Mouse (Mus musculus): ENCODE measurements around the gene Khk. TPM values are rescaled to one million over a fixed set of nuclear protein-coding genes. Genes with fewer than 3 reads are reported as not detected.

The Khk gene
- polyA plus RNA-seq, 1 experiment from 2014 or later, result 10.7 TPM

DNA sequence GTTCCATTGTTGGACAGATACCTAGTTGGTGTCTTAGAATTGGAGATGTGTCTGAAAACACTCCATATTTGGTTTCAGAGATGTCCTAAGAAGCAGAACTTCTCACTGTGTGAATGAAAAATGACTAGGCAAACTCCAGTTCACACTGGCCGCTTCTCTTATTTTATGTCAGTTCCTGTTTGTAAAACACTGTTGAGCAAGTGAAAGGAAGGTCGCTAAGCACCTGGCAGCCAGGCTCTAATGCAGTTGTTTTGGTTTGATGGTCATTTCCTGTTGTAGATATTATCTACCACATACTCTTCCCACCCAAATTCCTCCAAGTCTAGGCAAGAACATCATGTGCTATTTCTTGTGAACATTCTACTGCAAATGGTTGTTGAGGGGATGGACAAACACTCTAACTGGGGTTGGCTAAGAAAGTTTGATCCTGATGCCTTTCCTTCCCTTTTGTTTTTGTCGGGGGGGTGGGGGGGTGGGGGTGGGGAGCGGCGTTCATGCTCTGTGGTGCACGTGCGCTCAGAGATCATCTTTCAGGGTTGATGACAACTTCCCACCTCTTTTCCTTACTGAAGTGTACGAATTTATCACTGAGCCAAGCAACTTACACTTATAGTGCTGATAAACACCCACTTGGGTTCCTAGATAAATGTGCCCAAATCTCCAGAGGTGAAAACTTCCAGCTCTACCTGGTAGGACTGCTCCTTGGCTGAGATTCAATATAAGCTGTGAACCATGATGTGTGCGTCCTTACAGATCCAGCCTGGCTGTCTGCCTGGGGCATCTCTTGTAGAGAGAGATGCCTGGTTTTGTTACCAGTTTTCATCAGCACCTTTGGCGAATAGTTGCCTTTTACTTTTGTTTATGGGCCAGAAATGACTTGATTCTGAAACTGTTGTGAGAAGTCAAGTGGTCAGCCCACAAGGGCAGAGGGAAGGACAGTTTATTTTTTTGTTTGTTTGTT is 40.6 kb downstream of the Khk start:
- H3K4me2 ChIP-seq, result no peak overlapping the region
- H3K9ac ChIP-seq, result no peak overlapping the region
- H3K27ac ChIP-seq (replicated peaks), result no peak overlapping the region
- WGBS, result 82% methylated on average over 10 of the region's 10 CpGs
- no peaks in the 10 kb centered on the region for H3K27me3 ChIP-seq
- peaks cover 13% of the 10 kb centered on the region for H3K36me3 ChIP-seq
- ATAC-seq (ENCODE audit: low FRiP score, low read depth), result no peak
- peaks cover 24% of the 10 kb centered on the region for H3K4me1 ChIP-seq (replicated peaks)
- no peak overlapping the region for H3K4me3 ChIP-seq
- no peaks in the 10 kb centered on the region for H3K9me3 ChIP-seq

DNA sequence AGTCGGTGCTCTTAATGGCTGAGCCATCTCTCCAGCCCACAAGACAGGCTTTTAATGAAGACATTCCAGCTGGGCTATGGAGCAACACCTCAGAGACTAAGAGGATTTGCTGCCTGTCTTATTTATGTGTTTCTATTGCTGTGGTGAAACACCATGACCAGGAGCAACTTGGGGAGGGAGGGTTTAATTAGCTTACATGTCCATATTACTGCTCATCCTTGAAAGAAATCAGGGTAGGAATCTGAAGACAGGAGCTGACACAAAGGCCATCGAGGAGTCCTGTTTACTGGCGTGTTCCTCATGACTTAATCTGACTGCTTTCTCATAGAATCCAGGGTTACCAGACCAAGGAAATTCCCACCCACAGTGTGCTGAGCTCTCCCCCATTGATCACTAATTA is 42.7 kb downstream of the Khk start:
- Histone ChIP-seq H3K27me3 (no peaks in the 10 kb centered on the region), H3K9me3 (no peaks in the 10 kb centered on the region), H3K4me1 (replicated peaks) (peaks cover 6% of the 10 kb centered on the region), H3K9ac (no peak overlapping the region), H3K36me3 (no peaks in the 10 kb centered on the region), H3K27ac (replicated peaks) (no peak overlapping the region), H3K4me3 (no peak overlapping the region), H3K4me2 (no peak overlapping the region)
- WGBS, result 59% methylated on average over 3 of the region's 3 CpGs
- ATAC-seq (ENCODE audit: low FRiP score, low read depth), result no peak

DNA sequence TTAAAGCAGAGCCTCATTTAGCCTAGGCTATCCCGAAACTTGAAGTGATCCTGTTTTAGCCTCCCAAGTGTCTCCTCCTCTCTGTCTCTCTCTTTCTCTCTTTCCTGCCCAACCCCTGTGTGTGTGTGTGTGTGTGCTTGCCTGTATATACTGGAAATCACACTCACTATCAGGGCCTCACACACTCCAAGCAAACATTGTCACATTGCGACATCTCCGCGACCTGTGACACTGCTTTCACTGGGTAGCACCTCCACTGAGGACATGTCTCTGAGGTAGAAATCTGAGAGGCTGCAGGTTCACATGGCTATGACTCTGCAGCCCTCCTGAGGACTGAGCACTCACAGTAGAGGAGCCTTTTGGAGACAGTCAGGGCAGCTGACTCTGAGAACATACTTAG is 45.0 kb downstream of the Khk start:
- Histone ChIP-seq H3K4me3 (no peak overlapping the region), H3K27me3 (no peaks in the 10 kb centered on the region), H3K27ac (replicated peaks) (no peak overlapping the region), H3K4me1 (replicated peaks) (no peaks in the 10 kb centered on the region), H3K36me3 (no peaks in the 10 kb centered on the region), H3K9me3 (no peaks in the 10 kb centered on the region), H3K4me2 (no peak overlapping the region), H3K9ac (no peak overlapping the region)
- 91% methylated on average over 4 of the region's 4 CpGs for WGBS
- ATAC-seq (ENCODE audit: low FRiP score, low read depth), result no peak

DNA sequence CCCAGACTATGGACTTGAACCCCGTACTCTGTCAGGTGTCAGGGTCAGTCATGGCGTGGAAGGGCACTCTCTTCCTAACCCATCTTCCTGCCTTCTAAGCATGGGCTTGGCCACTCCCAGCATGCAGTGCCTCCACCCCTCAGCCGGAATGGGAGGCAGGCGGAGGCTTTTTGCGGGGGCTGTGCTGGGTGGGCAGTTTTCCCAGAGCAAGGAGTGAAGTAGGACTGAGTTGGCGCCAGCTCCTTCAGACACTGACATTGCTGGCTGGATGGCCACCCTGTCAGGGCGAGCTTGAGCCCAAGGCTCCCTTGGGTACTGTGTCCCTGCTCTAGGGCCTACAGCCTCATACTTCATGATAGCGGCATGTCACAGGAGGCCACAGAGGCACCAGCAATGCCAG is 47.2 kb downstream of the Khk start, which contains the start of gene Tcf23:
Tcf23 (plus strand) TSS at position 247 of the 400 bp plus-strand sequence.
- H3K4me3 ChIP-seq, result no peak within 1 kb of the TSS
- H3K9ac ChIP-seq, result no peak within 1 kb of the TSS
- no peak within 1 kb of the TSS for H3K4me2 ChIP-seq
- H3K27ac ChIP-seq (replicated peaks), result no peak within 1 kb of the TSS
- ATAC-seq (ENCODE audit: low FRiP score, low read depth), result no peak
- no peaks in the 10 kb centered on the region for H3K9me3 ChIP-seq
- H3K27me3 ChIP-seq, result no peaks in the 10 kb centered on the region
- no peaks in the 10 kb centered on the region for H3K4me1 ChIP-seq (replicated peaks)
- no peaks in the 10 kb centered on the region for H3K36me3 ChIP-seq
- 67% methylated on average over 8 of the region's 8 CpGs for WGBS

DNA sequence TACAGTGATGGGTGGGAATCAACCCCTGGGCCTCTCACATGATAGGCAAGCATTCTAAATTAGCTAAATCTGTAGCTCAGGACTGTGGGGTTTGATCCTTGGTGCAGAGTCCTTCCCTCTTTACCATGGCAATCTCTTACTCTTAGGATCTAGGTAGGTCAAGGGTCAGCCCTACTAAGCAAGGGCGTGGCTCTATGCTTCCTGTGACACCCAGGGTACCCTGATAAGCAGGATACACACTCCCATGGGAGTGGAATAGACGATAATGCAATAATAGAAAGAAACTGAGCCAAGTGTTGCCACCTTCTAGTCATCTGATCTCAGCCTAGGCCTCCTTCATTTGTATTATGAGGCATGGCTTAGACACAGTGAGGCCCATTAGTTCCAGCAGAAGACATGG is 48.2 kb downstream of the Khk start:
- ATAC-seq (ENCODE audit: low FRiP score, low read depth), result no peak
- Histone ChIP-seq H3K4me1 (replicated peaks) (no peaks in the 10 kb centered on the region), H3K4me2 (no peak overlapping the region), H3K4me3 (no peak overlapping the region), H3K27me3 (no peaks in the 10 kb centered on the region), H3K36me3 (no peaks in the 10 kb centered on the region), H3K9me3 (no peaks in the 10 kb centered on the region), H3K27ac (replicated peaks) (no peak overlapping the region), H3K9ac (no peak overlapping the region)
- 67% methylated on average over 2 of the region's 2 CpGs for WGBS

DNA sequence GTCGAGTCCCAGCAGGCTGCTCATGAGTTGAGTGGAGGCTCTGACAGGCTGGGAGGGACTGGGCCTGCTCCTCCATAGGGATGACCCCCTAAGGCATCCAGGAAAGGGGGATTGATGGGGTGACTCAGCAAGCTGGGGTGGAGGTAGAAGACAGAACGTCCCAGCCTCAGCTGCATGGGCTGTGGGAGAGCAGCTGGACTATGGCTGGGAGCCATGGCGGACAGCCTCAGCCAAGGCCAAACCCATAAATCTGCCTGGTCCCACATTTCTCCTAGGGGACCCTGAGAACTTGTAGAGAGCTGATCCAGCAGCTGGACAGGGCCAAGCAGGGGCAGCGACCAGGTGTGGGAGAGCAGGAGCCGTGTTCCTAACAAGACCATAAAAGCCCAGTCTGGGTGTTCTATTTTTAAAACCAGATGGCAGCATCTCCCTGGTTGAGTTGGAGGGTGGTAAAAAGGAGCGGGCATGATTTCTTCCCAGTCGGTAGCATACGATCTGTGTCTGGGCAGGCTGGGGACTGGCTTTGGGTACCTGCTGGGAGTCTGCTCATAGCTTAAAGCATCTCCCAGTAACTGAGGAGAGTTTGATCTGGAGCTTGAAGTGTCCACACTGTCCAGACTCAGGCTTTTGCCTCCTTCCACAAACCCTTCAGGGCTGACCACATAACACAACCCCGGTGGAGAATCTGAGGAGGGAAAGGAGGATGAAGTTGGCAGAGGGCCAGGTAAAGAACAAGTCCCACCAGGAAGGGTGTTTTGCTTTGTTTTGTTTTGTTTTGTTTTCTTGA is 53.8 kb downstream of the Khk start:
- no peaks in the 10 kb centered on the region for H3K36me3 ChIP-seq
- H3K27ac ChIP-seq (replicated peaks), result no peak overlapping the region
- no peak overlapping the region for H3K9ac ChIP-seq
- H3K4me1 ChIP-seq (replicated peaks), result no peaks in the 10 kb centered on the region
- H3K9me3 ChIP-seq, result no peaks in the 10 kb centered on the region
- no peaks in the 10 kb centered on the region for H3K27me3 ChIP-seq
- WGBS, result 64% methylated on average over 9 of the region's 9 CpGs
- H3K4me3 ChIP-seq, result no peak overlapping the region
- no peak for ATAC-seq (ENCODE audit: low FRiP score, low read depth)
- no peak overlapping the region for H3K4me2 ChIP-seq

Other genes starting within 250 kb of the Khk start
- 208 and 265 TPM in 2 replicates for gene Dpysl5, start 209.9 kb upstream of the Khk start, polyA plus RNA-seq (2015; fragmentation: Nextera tagmentation; extraction: Ambion mirVana)
- 138 and 157 TPM in 2 replicates for gene Mapre3, start 106.8 kb upstream of the Khk start, polyA plus RNA-seq (2015; fragmentation: Nextera tagmentation; extraction: Ambion mirVana)
- gene Tmem214, start 53.4 kb upstream of the Khk start, polyA plus RNA-seq (2015; fragmentation: Nextera tagmentation; extraction: Ambion mirVana), result 65.3 and 67.7 TPM in 2 replicates
- gene Agbl5, start 32.7 kb upstream of the Khk start, polyA plus RNA-seq (2015; fragmentation: Nextera tagmentation; extraction: Ambion mirVana), result 20.6 and 25.7 TPM in 2 replicates
- 242 and 266 TPM in 2 replicates for gene Ost4, start 13.6 kb upstream of the Khk start, polyA plus RNA-seq (2015; fragmentation: Nextera tagmentation; extraction: Ambion mirVana)
- gene Emilin1, start 8.0 kb upstream of the Khk start, polyA plus RNA-seq (2015; fragmentation: Nextera tagmentation; extraction: Ambion mirVana), result 17.0 and 17.5 TPM in 2 replicates
- 67.3 and 68.4 TPM in 2 replicates for gene Cgref1, start 24.2 kb downstream of the Khk start, polyA plus RNA-seq (2015; fragmentation: Nextera tagmentation; extraction: Ambion mirVana)
- gene Preb, start 38.9 kb downstream of the Khk start, polyA plus RNA-seq (2015; fragmentation: Nextera tagmentation; extraction: Ambion mirVana), result 103 and 124 TPM in 2 replicates
- not detected in 2 replicates for gene Tcf23, start 47.2 kb downstream of the Khk start, polyA plus RNA-seq (2015; fragmentation: Nextera tagmentation; extraction: Ambion mirVana)
- gene Atraid, start 126.9 kb downstream of the Khk start, polyA plus RNA-seq (2015; fragmentation: Nextera tagmentation; extraction: Ambion mirVana), result 161 and 176 TPM in 2 replicates
- 26.1 and 26.3 TPM in 2 replicates for gene Slc5a6, start 127.5 kb downstream of the Khk start, polyA plus RNA-seq (2015; fragmentation: Nextera tagmentation; extraction: Ambion mirVana)
- 15.7 and 16.9 TPM in 2 replicates for gene Cad, start 133.3 kb downstream of the Khk start, polyA plus RNA-seq (2015; fragmentation: Nextera tagmentation; extraction: Ambion mirVana)
- not detected in 2 replicates for gene Dnajc5g, start 184.9 kb downstream of the Khk start, polyA plus RNA-seq (2015; fragmentation: Nextera tagmentation; extraction: Ambion mirVana)
- 36.2 and 46.7 TPM in 2 replicates for gene Slc30a3, start 186.8 kb downstream of the Khk start, polyA plus RNA-seq (2015; fragmentation: Nextera tagmentation; extraction: Ambion mirVana)
- not detected in 2 replicates for gene Trim54, start 195.3 kb downstream of the Khk start, polyA plus RNA-seq (2015; fragmentation: Nextera tagmentation; extraction: Ambion mirVana)
- not detected in 2 replicates for gene Ucn, start 217.4 kb downstream of the Khk start, polyA plus RNA-seq (2015; fragmentation: Nextera tagmentation; extraction: Ambion mirVana)
- gene Mpv17, start 232.8 kb downstream of the Khk start, polyA plus RNA-seq (2015; fragmentation: Nextera tagmentation; extraction: Ambion mirVana), result 54.0 and 60.1 TPM in 2 replicates